In genomic region chr9:41285266-41286144, GRCm38 (mm10) we compare ENCODE assay signal across 12 mouse cellular contexts.
DNase-seq lines count a peak whose midpoint lies in the region; ATAC-seq and TF ChIP-seq lines count a peak whose summit lies in the region.
"Had no signal": no experiment of that assay in that cellular context is flagged by ENCODE, and none has a peak within 500 bp of the region (broad histone marks: within the 10 kb centered on the region; RNA-seq: fewer than 3 reads in every experiment).

No protein-coding gene starts in this region.

- H3K9ac ChIP-seq in midbrain, embryonic 14.5 days (replicated peaks; ENCODE audit: low read length), result no peak overlapping the region

- intact Hi-C loops in gastrocnemius, adult 2 months (cut with DNase I), result no loop called here
- intact Hi-C loops in heart, postnatal 14 days (cut with DNase I), result no loop called here

- peak; percentile 25 for DNase-seq in gastrocnemius, adult 2 months
- DNase-seq in gastrocnemius, postnatal 25 days, result no peak
- DNase-seq in adipocyte (ENCODE audit: low spot score), result peak; percentile 52
- DNase-seq in heart, postnatal 14 days, result peak; percentile 28 to 53
- DNase-seq in midbrain, embryonic 14.5 days, result peak; percentile 70
- DNase-seq in cerebellum, postnatal 36 days, result no peak
- DNase-seq: lung, postnatal 4 days; right cerebral cortex, adult 18-20 months had no signal

- no peak overlapping the region for H3K4me3 ChIP-seq in gastrocnemius, adult 2 months
- no peak overlapping the region for H3K4me3 ChIP-seq in midbrain, embryonic 14.5 days (replicated peaks; ENCODE audit: low read depth, low read length)

- peaks cover 3% of the 10 kb centered on the region; the same call in 1 of the 2 replicates for H3K9me3 ChIP-seq in midbrain, embryonic 14.5 days (ENCODE audit: control insufficient read depth, low read length)

- peaks cover 31% of the 10 kb centered on the region for H3K4me1 ChIP-seq in midbrain, embryonic 14.5 days (ENCODE audit: control insufficient read depth, insufficient read depth, low read length)

- ATAC-seq in midbrain, embryonic 14.5 days (ENCODE audit: low FRiP score, low TSS enrichment), result peak; percentile 73; the same call in 1 of the 2 replicates
- no peak for ATAC-seq in monocyte, adult 5-6 weeks (replicated peaks; ENCODE audit: insufficient number of reproducible peaks, low FRiP score, low TSS enrichment, poor library complexity, severe bottlenecking)
- no peak for ATAC-seq in frontal cortex, adult (ENCODE audit: low TSS enrichment)
- ATAC-seq: inflammation-experienced regulatory T-cells, adult 6 months had no signal

- 10% methylated on average over 8 of the region's 8 CpGs for WGBS in midbrain, embryonic 14.5 days

- H3K36me3 ChIP-seq in midbrain, embryonic 14.5 days (ENCODE audit: control insufficient read depth, insufficient read depth, low read length), result no peaks in the 10 kb centered on the region

- no peaks in the 10 kb centered on the region for H3K27me3 ChIP-seq in midbrain, embryonic 14.5 days (ENCODE audit: control insufficient read depth, insufficient read depth, low read length)
- H3K27me3 ChIP-seq: CH12.LX had no signal

- no peak overlapping the region for H3K27ac ChIP-seq in gastrocnemius, adult 2 months
- peak overlapping the region; percentile 56 for H3K27ac ChIP-seq in midbrain, embryonic 14.5 days (replicated peaks; ENCODE audit: low read depth, low read length)

- TF ChIP-seq CTCF in gastrocnemius, adult 2 months (IDR thresholded peaks at IDR 0.05), result no peak

- H3K4me2 ChIP-seq in midbrain, embryonic 14.5 days (ENCODE audit: low read length), result 0 out of 2 replicates have a peak overlapping the region, but pooled peaks have one; percentile 9

Comparison
In these comparisons a context has a peak if more than half of its experiments do, and no peak if none do; other contexts are left out.
1. DNase-seq: peak in gastrocnemius, adult 2 months (single experiment), adipocyte (single experiment), heart, postnatal 14 days (2 of 2) and midbrain, embryonic 14.5 days (single experiment); none in gastrocnemius, postnatal 25 days (single experiment) and cerebellum, postnatal 36 days (0 of 2).